Mouse (Mus musculus) ES-E14 (cell line): ENCODE measurements around the gene Slc2a3. TPM values are rescaled to one million over a fixed set of nuclear protein-coding genes. Genes with fewer than 3 reads are reported as not detected.

Experiments
- DNase-seq: peaks from one replicate; pipeline ENCODE4 v3.0.0-alpha.2; 2013; ENCODE audit warnings: low read depth, low spot score
- H3K27ac ChIP-seq: 2 replicates; pipeline ENCODE4 v1.5.1; 2012; ENCODE audit warnings: low read depth, mild to moderate bottlenecking, low read length, moderate library complexity, mixed read lengths; ENCODE audit not compliant: poor library complexity, insufficient read depth, severe bottlenecking
- H3K36me3 ChIP-seq: 2 replicates; pipeline ENCODE4 v1.6.1; 2012; ENCODE audit warnings: mild to moderate bottlenecking, low read length, moderate library complexity, mixed read lengths; ENCODE audit not compliant: control insufficient read depth, poor library complexity, insufficient read depth, severe bottlenecking
- H3K4me1 ChIP-seq, 2 experiments: fragments of 150-350 bp in 1 of 2; sonication (generic) in 1 of 2; 2 replicates each; pipeline ENCODE4 v1.6.1; 2012; ENCODE audit warnings: low read length in 2 of 2, mild to moderate bottlenecking in 1 of 2, mixed read lengths in 1 of 2; ENCODE audit not compliant: control insufficient read depth in 2 of 2, insufficient read depth in 2 of 2, poor library complexity in 1 of 2
- H3K4me3 ChIP-seq, 2 experiments: fragments of 150-350 bp in 1 of 2; sonication (generic) in 1 of 2; 2 replicates each; pipeline ENCODE4 v1.5.1; 2012; ENCODE audit warnings: low read length in 2 of 2, low read depth in 1 of 2, mild to moderate bottlenecking in 1 of 2, mixed read lengths in 1 of 2; ENCODE audit not compliant: insufficient read depth in 1 of 2, poor library complexity in 1 of 2, severe bottlenecking in 1 of 2
- H3K9ac ChIP-seq: 2 replicates; pipeline ENCODE4 v1.6.1; 2012; ENCODE audit warnings: low read depth, mild to moderate bottlenecking, low read length, mixed read lengths; ENCODE audit not compliant: poor library complexity, insufficient read depth, severe bottlenecking
- H3K9me3 ChIP-seq: fragments of 150-350 bp; sonication (generic); 2 replicates; pipeline ENCODE4 v1.6.1; 2012; ENCODE audit warnings: low read depth, mild to moderate bottlenecking, low read length; ENCODE audit not compliant: control insufficient read depth, insufficient read depth
- CHD2 ChIP-seq: IDR thresholded peaks from 2 replicates; pipeline ENCODE4 v1.6.1; 2014; ENCODE audit warnings: mild to moderate bottlenecking, low read depth, low read length, inconsistent platforms
- HCFC1 ChIP-seq: IDR thresholded peaks from 2 replicates; pipeline ENCODE4 v1.6.1; 2012; ENCODE audit warnings: low read length, inconsistent platforms, borderline replicate concordance; ENCODE audit not compliant: insufficient read depth
- MAFK ChIP-seq: IDR thresholded peaks from 2 replicates; pipeline ENCODE4 v1.6.1; 2014; ENCODE audit warnings: mild to moderate bottlenecking, low read depth, low read length, inconsistent platforms; ENCODE audit not compliant: insufficient read depth
- ZC3H11A ChIP-seq: IDR thresholded peaks from 2 replicates; pipeline ENCODE4 v1.6.1; 2012; ENCODE audit warnings: low read depth, mild to moderate bottlenecking, inconsistent platforms, low read length, borderline replicate concordance
- ZNF384 ChIP-seq: IDR thresholded peaks from 2 replicates; pipeline ENCODE4 v1.6.1; 2012; ENCODE audit warnings: low read depth, low read length, inconsistent platforms
- in situ Hi-C, 2 experiments: fragments of 600-800 bp; cut with MboI; formaldehyde crosslinking; loops; one replicate each; pipeline ENCODE4 v1.15.1; 2025; ENCODE audit warnings: low sequenced_read_pairs in 2 of 2, inconsistent platforms in 1 of 2; ENCODE audit not compliant: unreplicated experiment in 2 of 2
- total RNA-seq: library from RNA; depleted of rRNA; stranded (reverse); fragments of 300-350 nt; gene quantifications from 2 replicates; pipeline ENCODE4 v1.2.3, GENCODE M21; 2012

The Slc2a3 gene
- total RNA-seq, 1 experiment: 890 TPM

- no peaks in the 10 kb centered on the region for H3K36me3 ChIP-seq
- H3K9me3 ChIP-seq: no peaks in the 10 kb centered on the region
- H3K9ac ChIP-seq: no peak overlapping the region
- in situ Hi-C loops: no loop called here
- no peak overlapping the region for H3K27ac ChIP-seq
- DNase-seq: no peak
- no peak for TF ChIP-seq CHD2
- TF ChIP-seq ZC3H11A: no peak
- TF ChIP-seq MAFK: no peak
- no peak for TF ChIP-seq ZNF384
- no peak for TF ChIP-seq HCFC1
- no peak overlapping the region for H3K4me3 ChIP-seq
- peaks cover 2 to 18% of the 10 kb centered on the region in 2 experiments; a peak in 3 of 4 replicates for H3K4me1 ChIP-seq
These were observed 20.4 kb upstream of the Slc2a3 start for GRCm38 (mm10) chr6:122821822-122822221.

- peak overlapping the region; percentile 78 to 82 for H3K4me3 ChIP-seq
- in situ Hi-C loops: no loop called here
- no peak overlapping the region for H3K27ac ChIP-seq
- no peaks in the 10 kb centered on the region for H3K9me3 ChIP-seq
- peaks cover 0 to 15% of the 10 kb centered on the region in 2 experiments; a peak in 2 of 4 replicates for H3K4me1 ChIP-seq
- no peaks in the 10 kb centered on the region for H3K36me3 ChIP-seq
- no peak for TF ChIP-seq HCFC1
- TF ChIP-seq ZC3H11A: no peak
- TF ChIP-seq MAFK: no peak
- no peak for TF ChIP-seq ZNF384
- no peak for TF ChIP-seq CHD2
- H3K9ac ChIP-seq: no peak overlapping the region
- DNase-seq: no peak
These were observed 19.6 kb upstream of the Slc2a3 start for GRCm38 (mm10) chr6:122820799-122821650.

- no peak for DNase-seq
- no peak overlapping the region for H3K27ac ChIP-seq
- in situ Hi-C loops: no loop called here
These were observed 18.8 kb upstream of the Slc2a3 start for GRCm38 (mm10) chr6:122820071-122820798.

GRCm38 (mm10) chr6:122819306-122820070 is 18.0 kb upstream of the Slc2a3 start, which contains the start of gene Foxj2:
Gene Foxj2 (plus strand): TSS chr6:122819914.
- Histone ChIP-seq H3K27ac (no peak within 1 kb of the TSS), H3K9me3 (no peaks in the 10 kb centered on the region), H3K36me3 (no peaks in the 10 kb centered on the region), H3K4me3 (peak within 1 kb of the TSS; percentile 78 to 82), H3K9ac (peak within 1 kb of the TSS; percentile 75), H3K4me1 (peaks cover 0 to 9% of the 10 kb centered on the region in 2 experiments; a peak in 1 of 4 replicates)
- TF ChIP-seq HCFC1 (no peak), MAFK (no peak), CHD2 (no peak), ZC3H11A (no peak), ZNF384 (no peak)
- in situ Hi-C loops: no loop called here
- no peak for DNase-seq

More at GRCm38 (mm10) chr6:122820071-122820798, 18.8 kb upstream of the Slc2a3 start:
- H3K9me3 ChIP-seq: no peaks in the 10 kb centered on the region
- TF ChIP-seq CHD2: no peak
- TF ChIP-seq HCFC1: no peak
- no peak for TF ChIP-seq MAFK
- TF ChIP-seq ZNF384: no peak
- peaks cover 0 to 10% of the 10 kb centered on the region in 2 experiments; a peak in 1 of 4 replicates for H3K4me1 ChIP-seq
- H3K4me3 ChIP-seq: peak overlapping the region; percentile 78 to 82
- H3K36me3 ChIP-seq: no peaks in the 10 kb centered on the region
- H3K9ac ChIP-seq: peak overlapping the region; percentile 75
